In the genomic region with DNA sequence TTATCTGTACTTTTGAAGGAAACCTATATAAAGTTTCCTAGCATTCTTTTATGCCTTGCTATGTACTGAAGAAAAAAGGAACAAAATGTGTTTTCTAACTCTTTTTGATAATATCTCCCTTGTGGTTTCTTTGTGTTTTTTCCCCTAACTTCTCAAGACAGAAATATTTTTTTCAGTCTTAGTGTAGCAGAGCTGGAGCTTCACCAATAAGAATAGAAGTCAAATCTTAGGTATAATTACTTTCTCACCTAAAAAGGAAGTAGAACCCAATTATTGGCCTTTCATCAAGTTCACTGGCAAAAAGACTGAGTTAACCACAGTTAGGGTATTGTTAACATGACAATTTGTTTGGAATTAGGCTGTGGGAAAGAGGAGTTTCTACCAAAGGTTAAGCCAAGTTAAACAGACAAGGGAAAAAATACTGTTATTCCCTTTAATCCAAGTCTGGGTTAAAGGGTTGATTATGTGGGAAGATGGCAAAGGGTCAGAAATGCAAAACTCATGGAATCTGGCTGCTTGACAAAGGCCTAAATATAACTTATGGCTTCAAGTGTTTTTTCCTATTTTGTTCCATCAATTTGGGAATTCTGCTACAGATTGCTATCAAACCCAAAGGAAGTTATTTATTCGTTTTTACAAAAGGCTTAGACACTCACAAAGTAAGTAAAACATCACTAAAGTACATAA, we compare ENCODE assay signal across 30 mouse cellular contexts. TPM values are rescaled to one million over a fixed set of nuclear protein-coding genes. Genes with fewer than 3 reads are reported as not detected.
A peak's percentile ranks its signal among the peaks of the same experiment; 100 is the strongest.
DNase-seq lines count a peak whose midpoint lies in the region; ATAC-seq and TF ChIP-seq lines count a peak whose summit lies in the region.
"Had no signal": no experiment of that assay in that cellular context is flagged by ENCODE, and none has a peak within 500 bp of the region (broad histone marks: within the 10 kb centered on the region; RNA-seq: fewer than 3 reads in every experiment).

No protein-coding gene starts in this region.

- no peak overlapping the region for H3K27ac ChIP-seq in kidney, postnatal 0 days
- H3K27ac ChIP-seq in liver, postnatal 0 days (ENCODE audit: low read depth) = no peak overlapping the region
- H3K27ac ChIP-seq: embryonic facial prominence, embryonic 12.5 days; forebrain, embryonic 10.5 days; forebrain, embryonic 15.5 days; hindbrain, embryonic 10.5 days; hindbrain, embryonic 15.5 days; intestine, embryonic 15.5 days; left cerebral cortex, adult 2 months; limb, embryonic 15.5 days; liver, embryonic 13.5 days; neural tube, embryonic 15.5 days; stomach, embryonic 15.5 days had no signal

- 53% methylated on average over 1 of the region's 1 CpGs for WGBS in kidney, postnatal 0 days
- 58% methylated on average over 1 of the region's 1 CpGs for WGBS in liver, postnatal 0 days (ENCODE audit: insufficient replicate concordance)

- no peak for TF ChIP-seq CTCF in kidney, postnatal 0 days (IDR thresholded peaks at IDR 0.05; ENCODE audit: low read depth)
- no peak for TF ChIP-seq CTCF in liver, postnatal 0 days (IDR thresholded peaks at IDR 0.05; ENCODE audit: low read depth)

- intact Hi-C loops in heart, postnatal 14 days (cut with DNase I) = no loop called here

- H3K4me1 ChIP-seq in kidney, postnatal 0 days (replicated peaks; ENCODE audit: insufficient read depth, low read length) = no peaks in the 10 kb centered on the region
- H3K4me1 ChIP-seq in liver, postnatal 0 days (ENCODE audit: insufficient read depth) = no peaks in the 10 kb centered on the region
- H3K4me1 ChIP-seq: embryonic facial prominence, embryonic 12.5 days; forebrain, embryonic 10.5 days; forebrain, embryonic 15.5 days; hindbrain, embryonic 10.5 days; hindbrain, embryonic 15.5 days; intestine, embryonic 15.5 days; limb, embryonic 15.5 days; liver, embryonic 13.5 days; lung, embryonic 15.5 days; neural tube, embryonic 15.5 days; stomach, embryonic 15.5 days had no signal

- H3K36me3 ChIP-seq in kidney, postnatal 0 days (ENCODE audit: insufficient read depth, low read length) = no peaks in the 10 kb centered on the region
- H3K36me3 ChIP-seq in liver, postnatal 0 days (replicated peaks; ENCODE audit: insufficient read depth, low read length) = no peaks in the 10 kb centered on the region
- H3K36me3 ChIP-seq: embryonic facial prominence, embryonic 12.5 days; forebrain, embryonic 10.5 days; forebrain, embryonic 15.5 days; G1E; hindbrain, embryonic 10.5 days; hindbrain, embryonic 15.5 days; intestine, embryonic 15.5 days; limb, embryonic 15.5 days; liver, embryonic 13.5 days; lung, embryonic 15.5 days; neural tube, embryonic 15.5 days; stomach, embryonic 15.5 days had no signal

- peak; percentile 38 for DNase-seq in heart, adult 8-10 months (ENCODE audit: low spot score)
- no peak for DNase-seq in heart, postnatal 14 days
- peak; percentile 83 for DNase-seq in kidney, postnatal 0 days (ENCODE audit: low spot score)
- no peak for DNase-seq in kidney, postnatal 36 days
- DNase-seq in CD4-positive helper T cell, adult 2 months (ENCODE audit: low read depth, low spot score) = peak; percentile 5
- no peak for DNase-seq in liver, postnatal 0 days
- DNase-seq in right cerebral cortex, postnatal 14 days = no peak
- DNase-seq: adrenal gland, postnatal 10 days; cerebellum, adult 9-10 months; cerebellum, postnatal 36 days; kidney, adult 8-10 months; liver, embryonic 13.5 days; midbrain, embryonic 14.5 days; retina, postnatal 1 day; right cerebral cortex, postnatal 25 days had no signal

- no peak for TF ChIP-seq EP300 in liver, postnatal 0 days (IDR thresholded peaks at IDR 0.05; ENCODE audit: low read depth)

- H3K4me2 ChIP-seq in kidney, postnatal 0 days (ENCODE audit: low read length) = no peak overlapping the region
- H3K4me2 ChIP-seq in liver, postnatal 0 days (ENCODE audit: low read depth, low read length) = no peak overlapping the region
- H3K4me2 ChIP-seq: embryonic facial prominence, embryonic 12.5 days; forebrain, embryonic 15.5 days; heart, embryonic 11.5 days; hindbrain, embryonic 15.5 days; intestine, embryonic 15.5 days; limb, embryonic 15.5 days; liver, embryonic 13.5 days; lung, embryonic 15.5 days; neural tube, embryonic 15.5 days; stomach, embryonic 15.5 days had no signal

- no peak for ATAC-seq in kidney, postnatal 0 days (replicated peaks; ENCODE audit: low FRiP score, low read depth)
- ATAC-seq in CD4-positive, CD25-positive, alpha-beta regulatory T cell, adult 4 months = peak; percentile 75
- no peak for ATAC-seq in liver, postnatal 0 days
- ATAC-seq: forebrain, embryonic 15.5 days; intestine, embryonic 15.5 days had no signal

- no peak overlapping the region for H3K9ac ChIP-seq in kidney, postnatal 0 days (ENCODE audit: low read depth, low read length)
- no peak overlapping the region for H3K9ac ChIP-seq in liver, postnatal 0 days (replicated peaks)
- H3K9ac ChIP-seq: embryonic facial prominence, embryonic 12.5 days; forebrain, embryonic 15.5 days; hindbrain, embryonic 15.5 days; intestine, embryonic 15.5 days; limb, embryonic 15.5 days; liver, embryonic 13.5 days; lung, embryonic 15.5 days; neural tube, embryonic 15.5 days; stomach, embryonic 15.5 days had no signal

- no peaks in the 10 kb centered on the region for H3K27me3 ChIP-seq in kidney, postnatal 0 days (ENCODE audit: insufficient read depth, low read length)
- H3K27me3 ChIP-seq in liver, postnatal 0 days (ENCODE audit: insufficient read depth, low read length) = no peaks in the 10 kb centered on the region
- H3K27me3 ChIP-seq: embryonic facial prominence, embryonic 12.5 days; forebrain, embryonic 15.5 days; hindbrain, embryonic 15.5 days; intestine, embryonic 15.5 days; limb, embryonic 15.5 days; liver, embryonic 13.5 days; lung, embryonic 15.5 days; neural tube, embryonic 15.5 days; stomach, embryonic 15.5 days had no signal

- H3K4me3 ChIP-seq in kidney, postnatal 0 days (replicated peaks; ENCODE audit: low read depth, low read length) = no peak overlapping the region
- no peak overlapping the region for H3K4me3 ChIP-seq in liver, postnatal 0 days (ENCODE audit: low read depth, low read length)
- H3K4me3 ChIP-seq: embryonic facial prominence, embryonic 12.5 days; forebrain, embryonic 10.5 days; forebrain, embryonic 15.5 days; hindbrain, embryonic 10.5 days; hindbrain, embryonic 15.5 days; intestine, embryonic 15.5 days; left cerebral cortex, adult 2 months; limb, embryonic 15.5 days; liver, embryonic 13.5 days; lung, embryonic 15.5 days; neural tube, embryonic 15.5 days; stomach, embryonic 15.5 days had no signal

- no peaks in the 10 kb centered on the region for H3K9me3 ChIP-seq in kidney, postnatal 0 days (replicated peaks; ENCODE audit: low read length)
- H3K9me3 ChIP-seq in liver, postnatal 0 days (ENCODE audit: low read length) = no peaks in the 10 kb centered on the region
- H3K9me3 ChIP-seq: embryonic facial prominence, embryonic 12.5 days; forebrain, embryonic 15.5 days; G1E; hindbrain, embryonic 10.5 days; hindbrain, embryonic 15.5 days; intestine, embryonic 15.5 days; limb, embryonic 15.5 days; liver, embryonic 13.5 days; lung, embryonic 15.5 days; neural tube, embryonic 15.5 days; stomach, embryonic 15.5 days had no signal

RNA-seq across cellular contexts. Expression of a gene that starts 46.1 kb away (rescaled TPM):
- 10 to 100 TPM; 13.8 to 19.0 (median 15.7) TPM for total RNA-seq in heart, adult 8-10 months (2022)
- total RNA-seq in heart, postnatal 14 days (2021) = 10 to 100 TPM; 26.6 to 34.5 TPM
- 72.4 and 72.5 TPM in 2 replicates for polyA plus RNA-seq in kidney, postnatal 0 days (2015; fragmentation: Nextera tagmentation; extraction: Ambion mirVana)
- 10 to 100 TPM in 1 of 2 experiments, 1 to 10 TPM in 1; 9.2 to 20.3 TPM for polyA plus RNA-seq in CD4-positive, CD25-positive, alpha-beta regulatory T cell, adult 4 months (2017; shearing (Covaris generic))
- polyA plus RNA-seq in liver, postnatal 0 days (2015; fragmentation: Nextera tagmentation; extraction: Ambion mirVana) = 6.4 and 8.2 TPM in 2 replicates
- total RNA-seq: monocyte, adult 5-6 weeks had no signal
- polyA plus RNA-seq: G1E had no signal

Comparison
In these comparisons a context has a peak if more than half of its experiments do, and no peak if none do; other contexts are left out.
1. DNase-seq: peak in heart, adult 8-10 months (single experiment), kidney, postnatal 0 days (single experiment) and CD4-positive helper T cell, adult 2 months (single experiment); none in heart, postnatal 14 days (0 of 2), kidney, postnatal 36 days (0 of 2), liver, postnatal 0 days (single experiment) and right cerebral cortex, postnatal 14 days (single experiment).